Mouse (Mus musculus) T-helper 17 cell (primary cell): Measurements from ENCODE around the gene 1700003E16Rik.

Source experiments
- in situ Hi-C, 2 experiments: fragments of 300-600 bp; cut with MboI, MseI; formaldehyde crosslinking; loops; 1 replicate in 1 of 2; 2 replicates in 1 of 2; pipeline ENCODE4 v1.15.1; 2025; ENCODE audit warnings: high pct_unique_total_duplicates in 2 of 2

The 1700003E16Rik gene

DNA sequence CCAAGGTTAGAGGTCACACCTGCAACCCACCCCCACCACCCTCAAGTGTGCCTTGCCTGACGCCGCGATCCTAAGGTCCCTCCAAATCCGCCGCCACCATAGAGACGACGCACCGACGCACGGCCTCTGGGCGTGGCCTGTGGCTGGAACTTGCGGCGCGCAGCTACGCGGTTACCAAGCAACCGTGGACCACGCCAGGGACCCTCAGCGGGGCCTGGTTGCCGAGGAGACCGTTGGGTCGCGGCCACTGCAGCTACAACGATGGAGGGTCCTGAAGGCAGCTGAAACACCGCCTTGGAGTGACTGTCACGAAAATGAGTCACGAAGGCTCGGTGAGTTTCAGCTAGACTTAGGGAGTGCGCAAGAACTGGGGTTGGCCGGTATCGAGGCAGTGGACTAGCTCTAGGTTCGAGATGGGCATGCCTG lies at the start of gene 1700003E16Rik, which contains the start of gene Wdr54:
Gene 1700003E16Rik (plus strand): TSS at position 146 of the 426 bp plus-strand sequence.
Gene Wdr54 (minus strand): TSS at position 139 of the 426 bp plus-strand sequence.
- in situ Hi-C loops = no loop called here

DNA sequence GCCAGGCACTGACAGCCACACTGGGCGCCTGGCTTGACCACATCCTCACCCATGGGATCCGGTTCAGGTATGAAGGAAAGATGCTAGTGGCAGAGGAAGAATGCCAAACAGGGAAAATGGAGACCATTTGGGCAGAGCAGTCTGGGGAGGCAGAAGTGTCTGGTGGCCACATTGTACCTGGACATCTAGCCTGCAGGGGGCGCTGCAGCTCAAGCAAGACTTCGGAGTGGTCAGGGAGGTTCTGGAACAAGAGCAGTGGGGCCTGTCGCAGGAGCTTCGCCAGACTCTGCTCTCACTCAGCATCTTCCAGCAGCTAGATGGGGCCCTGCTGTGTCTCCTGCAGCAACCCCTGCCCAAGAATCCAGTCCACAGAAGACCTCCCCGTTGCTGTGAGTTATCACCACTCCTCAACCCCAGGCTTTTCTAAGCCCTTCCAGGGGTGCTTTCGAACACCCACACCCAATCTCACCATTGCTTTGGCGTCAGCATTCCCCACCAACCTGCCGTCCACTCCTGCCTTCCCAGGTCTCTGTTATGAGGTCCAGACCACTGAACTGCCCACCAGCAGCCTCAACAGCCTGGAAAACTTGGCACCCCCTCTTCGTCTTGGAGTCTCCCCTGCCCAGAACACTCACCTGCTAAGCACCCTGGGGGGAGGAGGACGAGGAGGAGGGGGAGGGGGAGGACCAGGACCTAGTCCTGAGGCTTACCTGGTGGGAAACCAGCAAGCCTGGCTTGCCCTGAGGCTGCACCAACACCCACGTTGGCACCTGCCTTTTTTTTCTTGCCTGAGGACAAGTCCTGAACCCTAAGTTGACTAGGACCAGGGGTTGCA lies 48.4 kb upstream of the 1700003E16Rik start:
- in situ Hi-C loops = no loop called here

DNA sequence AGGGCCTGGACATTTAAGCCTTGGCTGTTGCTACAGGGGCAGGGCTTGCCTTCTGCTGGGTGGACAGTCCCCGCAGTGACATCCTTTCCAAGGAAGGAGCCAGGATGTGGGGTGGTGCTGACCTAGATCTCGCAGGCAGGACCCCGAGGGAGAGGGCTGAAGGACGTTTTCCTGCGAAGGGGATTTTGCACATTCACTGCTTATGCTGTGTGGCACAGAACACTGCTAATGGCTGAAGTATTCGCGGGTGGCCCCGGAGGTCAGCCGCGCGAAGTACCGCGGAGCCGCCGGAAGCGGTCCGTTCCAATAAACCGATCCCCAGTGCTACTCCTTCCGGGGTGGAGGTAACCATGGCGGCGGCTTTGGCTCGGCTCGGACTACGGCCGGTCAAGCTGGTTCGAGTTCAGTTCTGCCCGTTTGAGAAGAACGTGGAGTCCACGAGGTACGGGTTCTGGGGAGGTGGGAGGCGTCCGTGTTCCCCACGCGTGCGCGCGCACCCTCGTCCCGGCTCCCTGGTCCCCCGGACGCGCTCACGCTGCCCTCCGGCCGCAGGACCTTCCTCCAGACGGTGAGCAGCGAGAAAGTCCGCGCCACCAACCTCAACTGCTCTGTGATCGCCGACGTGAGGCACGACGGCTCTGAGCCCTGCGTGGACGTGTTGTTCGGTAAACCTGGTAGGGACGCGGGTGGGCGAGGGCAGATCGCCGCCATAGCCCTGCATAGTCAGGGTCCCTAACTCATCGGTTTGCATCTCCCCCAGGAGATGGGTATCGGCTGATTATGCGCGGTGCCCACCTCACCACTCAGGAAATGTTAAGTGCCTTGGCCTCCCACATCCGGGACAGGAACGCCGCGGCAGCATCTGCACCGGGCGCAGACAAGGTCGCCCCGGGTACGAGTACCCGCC lies 47.2 kb upstream of the 1700003E16Rik start, which contains the start of gene Mrpl53:
Gene Mrpl53 (plus strand): TSS at position 279 of the 907 bp plus-strand sequence.
- in situ Hi-C loops = no loop called here

DNA sequence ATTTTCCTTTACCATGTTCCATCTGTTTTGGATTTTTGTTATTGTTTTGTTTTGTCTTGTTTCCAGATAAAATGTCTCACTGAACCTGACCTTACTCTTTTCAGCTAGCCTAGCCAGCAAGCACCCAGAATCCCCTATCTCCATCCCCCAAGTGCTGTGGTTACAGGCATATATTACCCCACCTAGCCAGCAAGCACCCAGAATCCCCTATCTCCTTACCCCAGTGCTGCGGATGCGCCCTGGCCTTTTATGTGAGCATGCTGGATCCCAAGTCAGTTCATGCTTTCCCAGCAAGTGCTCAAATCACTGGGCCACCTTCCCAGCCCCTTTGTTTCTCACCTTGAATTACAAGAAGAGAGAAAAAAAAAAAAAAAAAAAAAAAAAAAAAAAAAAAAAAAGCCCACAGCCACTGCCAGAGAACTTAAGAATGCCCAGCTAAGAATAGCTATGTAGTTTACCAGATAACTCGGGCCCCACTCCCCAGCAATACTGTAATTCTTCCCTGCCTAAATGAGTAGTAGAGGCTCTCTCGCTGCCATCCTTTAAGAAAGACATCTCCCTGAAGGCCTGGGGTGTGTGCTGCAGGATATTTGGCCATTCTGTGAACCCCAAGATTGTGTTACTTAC lies 44.6 kb upstream of the 1700003E16Rik start:
- in situ Hi-C loops = loop anchor here in 1 of 2 experiments (10.0 kb wide), 1 partner anchor 883 kb away; no protein-coding TSS in a partner anchor

DNA sequence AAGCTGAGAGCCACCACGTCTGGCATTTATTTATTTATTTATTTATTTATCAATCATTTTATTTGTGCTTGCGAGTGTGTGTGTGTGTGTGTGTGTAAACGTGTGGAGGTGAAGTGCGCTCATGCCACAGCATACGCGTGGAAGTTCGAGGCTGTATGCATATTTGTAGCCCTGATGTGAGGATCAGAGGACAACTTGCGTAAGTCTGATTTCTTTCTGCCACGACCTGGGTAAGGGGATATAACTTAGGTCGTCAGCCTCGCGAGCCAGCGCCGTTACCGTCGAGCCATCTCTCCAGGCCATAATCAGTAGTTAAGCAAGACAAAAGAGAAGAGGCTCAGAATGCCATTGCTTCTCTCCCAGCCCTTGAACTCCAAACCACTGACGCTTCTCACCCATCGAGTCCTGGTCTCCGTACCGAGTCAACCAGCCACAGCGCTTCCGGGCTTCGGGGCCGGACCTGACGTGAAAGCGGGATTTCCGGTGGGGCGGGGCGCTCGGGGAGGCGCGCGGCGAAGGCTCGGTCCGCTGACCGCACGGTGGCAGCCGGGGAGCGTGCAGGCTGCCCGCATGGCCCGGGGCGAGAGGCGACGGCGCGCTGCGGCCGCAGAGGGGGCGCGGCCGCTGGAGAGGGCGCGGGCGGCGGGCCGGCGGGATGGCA lies 41.1 kb upstream of the 1700003E16Rik start, which contains the start of gene Mogs:
Gene Mogs (plus strand): TSS at position 486 of the 661 bp plus-strand sequence.
- in situ Hi-C loops = loop anchor here in 1 of 2 experiments (5.0 to 10.0 kb wide), 2 partner anchors 43 to 880 kb away; partner anchors contain the start of gene Tlx2

DNA sequence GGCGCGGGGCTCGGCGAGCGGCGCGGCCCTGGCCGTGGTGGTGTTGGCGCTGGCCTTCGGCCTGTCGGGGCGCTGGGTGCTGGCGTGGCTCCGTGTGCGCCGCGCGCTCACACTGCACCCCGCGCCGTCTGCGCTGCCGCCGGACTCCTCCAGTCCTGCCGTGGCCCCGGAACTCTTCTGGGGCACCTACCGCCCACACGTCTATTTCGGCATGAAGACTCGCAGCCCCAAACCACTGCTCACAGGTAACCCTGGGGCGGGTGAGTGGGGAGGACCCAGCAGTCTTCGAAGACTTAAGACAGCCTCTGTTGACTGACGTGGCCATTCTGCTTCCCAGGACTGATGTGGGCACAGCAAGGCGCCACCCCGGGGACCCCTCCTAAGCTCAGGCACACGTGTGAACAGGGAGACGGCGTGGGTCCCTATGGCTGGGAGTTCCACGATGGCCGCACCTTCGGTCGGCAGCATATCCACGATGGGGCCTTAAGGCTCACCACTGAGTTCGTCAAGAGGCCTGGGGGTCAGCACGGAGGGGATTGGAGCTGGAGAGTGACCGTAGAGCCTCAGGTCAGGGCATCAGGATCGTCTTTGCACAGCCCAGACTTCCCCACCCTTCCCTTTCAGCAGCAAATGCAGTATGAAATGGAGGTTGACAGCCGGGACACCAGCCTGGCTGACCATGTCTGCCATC lies 40.4 kb upstream of the 1700003E16Rik start:
- in situ Hi-C loops = loop anchor here in 1 of 2 experiments (5.0 to 10.0 kb wide), 2 partner anchors 44 to 879 kb away; partner anchors contain the start of gene Tlx2

DNA sequence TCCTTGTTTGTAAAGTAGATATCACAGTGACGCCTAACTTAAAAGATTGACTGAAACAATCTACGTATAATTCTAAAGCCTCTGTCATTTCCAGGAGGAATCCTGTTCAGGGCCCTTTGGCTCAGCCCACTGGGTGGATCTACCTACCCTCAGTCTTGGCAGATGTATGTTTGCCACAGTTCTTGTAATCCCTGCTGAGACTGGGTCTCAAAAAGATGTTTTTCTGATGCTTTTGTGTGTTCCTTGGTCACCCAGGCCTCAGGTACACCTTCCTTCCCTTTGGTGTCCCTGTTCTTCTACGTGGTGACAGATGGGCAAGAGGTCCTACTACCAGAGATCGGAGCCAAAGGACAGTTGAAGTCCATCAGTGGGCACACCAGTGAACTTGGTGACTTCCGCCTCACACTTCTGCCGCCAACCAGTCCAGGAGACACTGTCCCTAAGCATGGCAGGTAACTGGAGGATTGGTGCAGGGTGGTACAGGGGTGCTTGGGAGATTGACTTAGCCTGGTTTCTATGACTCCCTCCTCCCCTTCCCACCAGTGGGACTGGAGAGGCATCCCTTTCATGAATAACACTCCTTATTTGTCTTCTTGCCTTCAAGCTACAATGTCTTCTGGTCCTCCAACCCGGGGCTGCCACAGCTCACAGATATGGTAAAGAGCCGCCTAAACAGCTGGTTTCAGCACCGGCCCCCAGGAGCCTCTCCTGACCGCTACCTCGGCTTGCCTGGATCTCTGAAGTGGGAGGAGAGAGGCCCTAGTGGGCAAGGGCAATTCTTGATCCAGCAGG lies 39.6 kb upstream of the 1700003E16Rik start:
- in situ Hi-C loops = loop anchor here in 1 of 2 experiments (5.0 to 10.0 kb wide), 2 partner anchors 44 to 878 kb away; partner anchors contain the start of gene Tlx2

DNA sequence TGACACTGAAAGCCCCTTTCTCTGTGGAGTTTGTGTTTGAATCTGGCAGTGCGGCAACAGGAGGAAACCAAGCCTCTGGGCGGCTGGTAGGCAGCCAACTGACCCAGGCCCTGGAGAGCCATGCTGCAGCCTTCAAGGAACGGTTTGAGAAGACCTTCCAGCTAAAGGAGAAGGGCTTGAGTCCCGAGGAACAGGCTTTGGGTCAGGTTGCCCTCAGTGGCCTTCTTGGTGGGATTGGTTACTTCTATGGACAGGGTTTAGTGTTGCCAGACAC lies 39.1 kb upstream of the 1700003E16Rik start:
- in situ Hi-C loops = loop anchor here in 1 of 2 experiments (5.0 to 10.0 kb wide), 2 partner anchors 45 to 878 kb away; partner anchors contain the start of gene Tlx2

DNA sequence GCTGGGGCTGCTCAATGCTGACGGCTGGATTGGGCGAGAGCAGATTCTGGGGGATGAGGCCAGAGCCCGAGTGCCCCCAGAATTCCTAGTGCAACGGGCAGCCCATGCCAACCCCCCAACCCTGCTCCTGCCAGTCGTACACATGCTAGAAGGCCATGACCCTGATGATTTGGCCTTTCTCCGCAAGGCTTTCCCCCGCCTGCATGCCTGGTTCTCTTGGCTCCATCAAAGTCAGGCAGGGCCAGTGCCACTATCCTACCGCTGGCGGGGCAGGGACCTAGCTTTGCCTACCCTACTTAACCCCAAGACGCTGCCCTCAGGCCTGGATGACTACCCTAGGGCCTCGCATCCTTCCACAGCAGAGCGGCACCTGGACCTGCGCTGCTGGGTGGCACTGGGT lies 38.6 kb upstream of the 1700003E16Rik start:
- in situ Hi-C loops = loop anchor here in 1 of 2 experiments (5.0 to 10.0 kb wide), 2 partner anchors 45 to 877 kb away; partner anchors contain the start of gene Tlx2

DNA sequence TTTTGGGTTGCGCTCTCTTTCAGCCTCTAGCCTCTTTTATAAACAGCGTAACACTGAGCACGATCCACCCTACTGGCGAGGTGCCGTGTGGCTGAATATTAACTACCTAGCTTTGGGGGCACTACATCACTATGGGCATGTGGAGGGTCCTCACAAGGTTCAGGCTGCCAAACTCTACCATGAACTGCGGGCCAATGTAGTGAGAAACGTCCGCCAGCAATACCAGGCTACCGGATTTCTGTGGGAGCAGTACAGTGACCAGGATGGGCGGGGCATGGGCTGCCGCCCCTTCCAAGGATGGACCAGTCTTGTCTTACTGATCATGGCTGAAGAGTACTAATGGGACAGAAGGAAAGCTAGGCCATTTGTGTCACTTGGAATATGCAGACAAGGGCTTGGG lies 37.8 kb upstream of the 1700003E16Rik start:
- in situ Hi-C loops = loop anchor here in 1 of 2 experiments (5.0 to 10.0 kb wide), 2 partner anchors 46 to 876 kb away; partner anchors contain the start of gene Tlx2

DNA sequence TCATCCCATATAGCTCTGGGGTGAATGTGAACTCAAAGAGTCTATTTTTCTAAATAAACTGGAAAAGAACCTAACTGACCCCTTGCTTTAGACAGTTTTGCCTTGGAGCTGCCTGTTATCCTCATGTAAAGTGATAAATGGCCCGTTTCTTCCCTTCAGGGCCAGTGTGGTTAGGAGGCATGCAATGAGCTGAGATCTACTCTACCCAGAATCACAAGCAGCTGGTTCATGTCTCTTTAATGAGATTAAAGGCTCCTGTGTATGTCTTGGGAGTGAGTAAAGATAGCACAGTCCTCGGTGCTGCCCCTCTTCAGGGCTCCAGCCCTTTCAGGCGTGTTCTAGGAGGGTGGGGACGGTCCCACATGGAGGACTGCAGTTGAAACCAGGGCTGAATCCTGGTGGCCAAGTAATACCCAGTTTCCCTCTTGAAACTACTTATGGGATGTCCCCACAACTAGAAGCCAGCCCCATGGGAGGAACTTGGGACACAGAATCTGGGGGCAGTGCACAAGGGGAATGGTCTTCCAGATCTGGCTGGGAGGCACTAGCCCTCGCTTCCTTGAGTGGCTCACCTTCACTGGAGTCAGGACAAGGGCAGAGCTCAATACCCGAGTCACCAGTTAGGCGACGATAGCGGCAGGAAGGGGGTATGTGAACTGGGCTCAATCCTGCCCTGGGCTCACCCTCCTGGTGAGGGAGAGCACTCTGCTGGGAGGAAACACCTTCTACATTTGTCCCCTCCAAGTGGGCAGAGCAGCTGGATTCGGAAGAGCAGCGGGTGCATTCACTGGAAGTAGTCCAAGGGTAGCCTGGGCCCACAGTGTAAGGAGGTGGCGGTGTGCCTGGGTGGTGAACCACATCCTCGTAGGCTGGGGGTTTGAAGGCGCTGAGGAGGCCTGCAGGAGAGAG lies 37.1 kb upstream of the 1700003E16Rik start:
- in situ Hi-C loops = loop anchor here in 1 of 2 experiments (5.0 to 10.0 kb wide), 2 partner anchors 47 to 876 kb away; partner anchors contain the start of gene Tlx2

DNA sequence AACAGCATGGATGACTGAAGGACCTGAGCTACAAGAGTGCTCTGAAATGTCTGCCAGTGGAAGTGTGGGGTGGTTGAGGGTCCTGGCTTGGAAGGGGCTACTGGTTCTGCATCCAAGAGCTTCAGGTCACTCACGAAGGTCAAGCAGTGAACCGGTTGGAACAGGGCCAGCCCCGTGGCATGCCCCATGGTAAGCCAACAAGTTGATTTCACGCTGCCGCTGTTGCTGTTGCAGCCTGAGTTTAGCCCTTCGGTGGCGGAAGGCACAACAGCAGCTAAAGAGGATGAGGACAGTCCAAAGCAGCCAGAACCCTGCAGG lies 36.5 kb upstream of the 1700003E16Rik start:
- in situ Hi-C loops = loop anchor here in 1 of 2 experiments (5.0 to 10.0 kb wide), 2 partner anchors 47 to 875 kb away; partner anchors contain the start of gene Tlx2

DNA sequence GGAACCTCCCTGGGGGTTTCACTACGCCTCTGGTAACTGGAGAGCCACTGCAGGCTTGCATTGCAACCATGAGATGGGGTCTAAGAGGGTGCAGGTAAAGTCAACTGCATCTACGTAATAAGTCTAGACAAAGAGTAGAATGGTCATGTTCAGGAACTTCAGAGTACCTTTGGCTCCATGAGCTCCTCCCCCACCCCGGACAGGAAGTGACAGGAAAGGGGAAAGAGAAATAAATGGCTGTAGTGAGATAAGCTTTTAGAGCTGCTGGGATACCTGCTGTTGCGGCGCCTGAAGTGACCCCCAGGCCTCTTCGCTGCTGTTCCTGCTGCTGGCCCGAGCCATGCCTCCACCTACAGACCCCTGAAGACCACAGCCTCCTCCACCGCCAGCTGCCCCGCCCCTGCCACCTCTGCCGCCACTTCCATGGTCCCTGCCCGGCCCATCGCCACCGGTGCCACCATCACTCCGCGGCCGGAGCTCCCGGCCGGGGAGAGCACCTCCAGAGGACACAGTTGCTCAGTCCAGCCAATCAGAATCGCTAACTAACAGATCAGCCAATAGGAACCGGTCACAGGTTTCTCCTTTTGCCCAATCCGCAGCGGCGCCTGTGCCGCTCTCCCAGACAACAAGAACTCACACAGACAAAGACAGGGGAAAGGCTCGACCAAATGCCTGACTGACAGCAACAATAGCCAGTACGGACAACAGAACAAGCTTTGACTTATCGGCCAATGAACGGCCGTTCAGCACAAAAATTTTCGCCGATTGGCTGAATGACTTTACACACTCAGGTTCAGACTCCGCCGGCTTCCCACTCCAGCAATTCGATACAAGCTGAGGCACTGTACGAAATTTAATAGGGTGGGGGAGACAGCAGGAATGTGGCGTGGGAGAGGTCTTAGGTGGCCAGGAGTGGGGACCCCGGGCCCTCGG lies 35.0 kb upstream of the 1700003E16Rik start, which contains the start of gene Wbp1:
Gene Wbp1 (minus strand): TSS at position 630 of the 933 bp plus-strand sequence.
- in situ Hi-C loops = no loop called here

DNA sequence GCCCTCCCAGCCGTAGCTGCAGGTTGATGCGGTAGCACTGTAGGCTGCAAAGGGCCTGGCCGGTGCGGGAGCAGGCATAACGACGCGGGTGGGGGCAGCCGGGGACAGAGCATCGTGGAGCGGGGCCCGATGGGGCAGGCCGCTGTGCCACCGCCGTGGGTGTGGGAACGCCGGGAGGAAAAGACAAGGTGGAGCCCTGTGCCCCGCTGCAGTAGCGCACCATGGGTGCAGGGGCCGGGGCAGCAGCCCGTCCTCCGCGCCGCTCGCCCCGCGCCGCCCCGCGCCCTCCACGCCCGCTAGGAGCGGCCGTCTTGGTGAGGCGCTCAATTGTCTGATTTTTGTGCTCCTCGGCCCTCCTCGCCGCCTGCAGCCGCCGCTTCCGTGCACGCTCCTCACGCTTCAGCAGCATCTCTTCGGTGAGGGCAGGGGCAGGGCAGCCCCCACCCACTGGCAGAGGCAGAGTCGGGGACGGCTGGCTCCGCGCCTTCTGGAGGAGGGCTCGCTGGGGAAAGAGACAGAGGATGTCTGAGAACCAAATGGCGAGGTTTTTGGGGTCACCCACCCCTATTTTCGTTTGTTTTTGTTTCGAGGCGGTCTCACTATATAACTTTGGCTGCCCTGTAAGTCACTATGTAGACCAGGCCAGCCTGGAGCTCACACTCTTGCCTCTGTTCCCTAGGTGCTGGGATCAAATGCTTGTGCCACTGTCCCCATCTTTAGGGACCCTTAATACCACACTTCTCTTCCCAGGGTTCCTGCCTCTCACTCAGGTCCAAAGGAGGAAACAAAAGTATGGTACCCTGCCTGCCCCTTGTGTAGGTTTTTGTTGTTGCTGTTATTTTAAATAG lies 34.1 kb upstream of the 1700003E16Rik start:
- in situ Hi-C loops = no loop called here

DNA sequence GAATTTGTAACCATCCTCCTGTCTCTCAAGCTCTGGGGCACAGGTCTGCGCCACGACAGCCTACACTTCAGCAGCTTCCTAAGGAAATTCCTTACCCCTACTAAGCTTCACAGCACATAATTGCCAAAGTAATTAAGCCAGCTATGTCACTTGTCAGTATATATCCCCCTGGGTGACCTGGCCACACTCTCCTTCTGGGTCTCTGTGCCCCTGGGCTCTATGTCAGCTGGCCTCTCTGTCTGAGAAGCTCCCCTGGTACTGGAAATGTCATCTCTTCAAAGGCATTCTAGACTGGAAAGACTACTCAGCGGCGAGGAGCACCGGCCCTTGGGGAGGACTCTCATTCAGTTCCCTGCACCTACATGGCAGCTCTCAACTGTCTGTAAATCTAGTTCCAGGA lies 33.2 kb upstream of the 1700003E16Rik start:
- in situ Hi-C loops = no loop called here

DNA sequence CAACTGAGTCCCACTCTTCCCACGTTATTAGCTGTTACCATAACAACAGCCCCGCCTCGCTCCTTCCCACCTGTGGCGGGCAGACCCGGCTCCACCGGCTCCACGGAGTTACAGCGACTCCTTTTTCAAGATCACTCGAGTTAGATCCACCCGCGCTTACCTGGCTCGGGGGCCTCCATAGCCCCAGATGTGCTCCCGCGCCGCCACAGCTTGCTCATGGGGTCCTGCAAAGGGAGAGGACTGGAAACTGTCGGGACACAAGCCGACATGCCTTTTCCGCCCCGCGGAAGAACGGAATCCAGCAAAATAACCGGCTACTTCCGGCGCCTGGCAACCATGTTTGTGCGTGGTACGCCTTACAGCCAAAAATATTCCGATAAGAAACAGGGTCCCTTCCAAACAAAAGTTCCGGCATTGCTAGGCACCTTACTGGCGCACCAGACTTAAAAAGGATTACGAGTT lies 31.3 kb upstream of the 1700003E16Rik start:
- in situ Hi-C loops = no loop called here
